Mouse (Mus musculus): ENCODE measurements around the gene Zar1l. TPM values are rescaled to one million over a fixed set of nuclear protein-coding genes. Genes with fewer than 3 reads are reported as not detected.

Zar1l gene
- total and polyA plus RNA-seq, 3 experiments, result not detected

DNA sequence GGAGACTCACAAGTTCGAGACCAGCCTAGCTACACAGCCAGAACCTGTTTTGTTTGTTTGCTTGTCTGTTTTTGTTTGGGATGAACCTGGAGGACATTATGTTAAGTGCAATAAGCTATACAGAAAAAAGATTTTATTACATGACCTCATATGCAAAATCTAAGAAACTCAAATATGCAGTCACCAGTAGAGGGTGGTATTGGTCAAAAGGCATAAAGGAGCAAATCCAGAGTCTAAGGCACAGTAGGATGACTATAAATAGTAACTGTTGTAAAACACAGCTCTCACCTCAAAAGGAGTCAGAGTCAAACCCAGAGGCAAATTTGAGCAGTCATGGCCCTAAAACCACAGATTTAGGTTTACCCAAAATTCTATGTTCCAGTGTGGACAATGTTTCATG is 1.6 kb upstream of the Zar1l start (continued):
- TF ChIP-seq PAX5 (IDR thresholded peaks at IDR 0.05; ENCODE audit: low read length) (no peak), HCFC1 (IDR thresholded peaks at IDR 0.05; ENCODE audit: low read depth, low read length) (no peak), CTCF (conservative IDR thresholded peaks at IDR 0.05 in 1 of 2, IDR thresholded peaks at IDR 0.05 in 1 of 2; ENCODE audit: low read depth in 2 of 2, low read length in 2 of 2) (peak in 1 of 2 experiments; percentile 70; a peak in 3 of 4 replicates)

DNA sequence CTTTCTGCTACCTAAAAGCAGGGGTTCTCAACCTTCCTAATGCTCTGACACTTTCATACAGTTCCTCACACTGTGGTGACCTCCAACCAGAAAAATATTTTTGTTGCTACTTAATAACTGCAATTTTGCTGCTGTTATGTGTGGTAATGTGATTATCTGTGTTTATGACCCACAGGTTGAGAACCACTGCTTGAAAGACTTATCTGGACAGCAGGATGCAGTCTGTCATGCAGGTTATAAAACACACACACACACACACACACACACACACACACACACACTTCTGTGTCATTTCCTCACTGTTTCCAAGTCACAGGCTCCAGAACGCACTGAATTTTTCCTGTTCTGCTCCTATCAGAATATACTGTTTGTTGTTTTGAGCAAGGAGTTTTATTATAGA is 3.9 kb downstream of the Zar1l start:
- DNase-seq (ENCODE audit: extremely low read depth), result no peak
- H3K79me2 ChIP-seq (replicated peaks; ENCODE audit: control insufficient read depth, extremely low read depth, insufficient read depth, poor library complexity, severe bottlenecking), result no peaks in the 10 kb centered on the region
- H3K27ac ChIP-seq (ENCODE audit: insufficient read depth, low read depth), result no peak overlapping the region
- in situ Hi-C loops (cut with MboI; ENCODE audit: low pct_ligation_motif_present, low pct_unique_long_range_greater_than_20kb, low sequenced_read_pairs) (no loop called here), dilution Hi-C loops (cut with MboI; ENCODE audit: extremely low pct_ligation_motif_present, extremely low pct_unique_long_range_greater_than_20kb, low sequenced_read_pairs) (no loop called here)
- H3K4me3 ChIP-seq (replicated peaks in 1 of 3; ENCODE audit: low read depth in 2 of 3, low read length in 2 of 3, poor library complexity in 1 of 3), result no peak overlapping the region
- no peaks in the 10 kb centered on the region for H3K4me1 ChIP-seq (ENCODE audit: control insufficient read depth in 1 of 2, insufficient read depth in 2 of 2)
- H3K4me2 ChIP-seq (ENCODE audit: insufficient read depth, low read depth, poor library complexity, severe bottlenecking), result no peak overlapping the region
- H3K36me3 ChIP-seq (replicated peaks in 1 of 2; ENCODE audit: control insufficient read depth in 1 of 2, insufficient read depth in 1 of 2, low read length in 1 of 2), result no peaks in the 10 kb centered on the region
- H3K9me3 ChIP-seq (replicated peaks; ENCODE audit: low read length), result peaks cover 3% of the 10 kb centered on the region
- H3K9ac ChIP-seq (ENCODE audit: insufficient read depth, low read depth), result no peak overlapping the region
- H3K27me3 ChIP-seq (replicated peaks), result no peaks in the 10 kb centered on the region
- TF ChIP-seq RCOR1 (conservative IDR thresholded peaks at IDR 0.05; ENCODE audit: low read depth, low read length) (no peak), GABPA (IDR thresholded peaks at IDR 0.05; ENCODE audit: insufficient replicate concordance, low read depth, low read length) (no peak), MAFK (IDR thresholded peaks at IDR 0.05; ENCODE audit: insufficient replicate concordance, low read length) (no peak), UBTF (IDR thresholded peaks at IDR 0.05; ENCODE audit: low read depth, low read length) (no peak), PAX5 (IDR thresholded peaks at IDR 0.05; ENCODE audit: low read length) (no peak), HCFC1 (IDR thresholded peaks at IDR 0.05; ENCODE audit: low read depth, low read length) (no peak), NRF1 (IDR thresholded peaks at IDR 0.05; ENCODE audit: low read depth, low read length) (no peak), ELF1 (IDR thresholded peaks at IDR 0.05; ENCODE audit: low read depth, low read length) (no peak), POLR2AphosphoS2 (IDR thresholded peaks at IDR 0.05; ENCODE audit: low read depth, low read length) (no peak), USF1 (IDR thresholded peaks at IDR 0.05; ENCODE audit: low read depth, low read length) (no peak), EP300 (IDR thresholded peaks at IDR 0.05; ENCODE audit: low read length) (no peak), TBP (conservative IDR thresholded peaks at IDR 0.05; ENCODE audit: low read depth, low read length) (no peak), ZC3H11A (IDR thresholded peaks at IDR 0.05; ENCODE audit: low read depth, low read length) (no peak), ETS1 (conservative IDR thresholded peaks at IDR 0.05; ENCODE audit: low read depth, low read length) (no peak), ZNF384 (IDR thresholded peaks at IDR 0.05; ENCODE audit: low read depth, low read length) (no peak), IRF4 (IDR thresholded peaks at IDR 0.05; ENCODE audit: low read depth, low read length) (no peak)

DNA sequence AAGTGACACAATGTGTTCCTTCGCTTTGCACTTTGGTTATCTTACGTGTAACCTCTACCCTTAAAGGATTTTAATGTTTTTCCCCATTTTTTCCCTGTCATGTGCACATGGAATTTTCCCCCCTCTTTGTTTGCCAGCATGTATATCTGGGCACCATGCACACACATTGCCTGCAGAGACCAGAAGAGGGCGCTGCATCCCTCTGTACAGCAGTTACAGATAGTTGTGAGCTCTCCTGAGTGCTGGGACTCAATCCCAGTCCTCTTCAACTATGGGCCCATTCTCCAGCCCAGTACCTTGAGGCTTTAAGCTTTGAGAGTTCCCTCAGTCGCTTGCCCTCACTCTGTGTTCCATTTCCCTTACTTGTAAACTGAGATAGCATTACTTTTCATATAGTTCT is 4.7 kb downstream of the Zar1l start:
- Histone ChIP-seq H3K36me3 (replicated peaks in 1 of 2; ENCODE audit: control insufficient read depth in 1 of 2, insufficient read depth in 1 of 2, low read length in 1 of 2) (no peaks in the 10 kb centered on the region), H3K79me2 (replicated peaks; ENCODE audit: control insufficient read depth, extremely low read depth, insufficient read depth, poor library complexity, severe bottlenecking) (no peaks in the 10 kb centered on the region), H3K4me3 (replicated peaks in 1 of 3; ENCODE audit: low read depth in 2 of 3, low read length in 2 of 3, poor library complexity in 1 of 3) (no peak overlapping the region), H3K9me3 (replicated peaks; ENCODE audit: low read length) (peaks cover 3% of the 10 kb centered on the region), H3K27me3 (replicated peaks) (no peaks in the 10 kb centered on the region), H3K9ac (ENCODE audit: insufficient read depth, low read depth) (no peak overlapping the region), H3K4me1 (ENCODE audit: control insufficient read depth in 1 of 2, insufficient read depth in 2 of 2) (no peaks in the 10 kb centered on the region), H3K27ac (ENCODE audit: insufficient read depth, low read depth) (no peak overlapping the region), H3K4me2 (ENCODE audit: insufficient read depth, low read depth, poor library complexity, severe bottlenecking) (no peak overlapping the region)
- in situ Hi-C loops (cut with MboI; ENCODE audit: low pct_ligation_motif_present, low pct_unique_long_range_greater_than_20kb, low sequenced_read_pairs), result no loop called here
- 0 out of 4 replicates have a peak, but pooled peaks of 1 of the 2 experiments have one; percentile 18 for TF ChIP-seq CTCF (conservative IDR thresholded peaks at IDR 0.05 in 1 of 2, IDR thresholded peaks at IDR 0.05 in 1 of 2; ENCODE audit: low read depth in 2 of 2, low read length in 2 of 2)
- TF ChIP-seq MAZ (IDR thresholded peaks at IDR 0.05; ENCODE audit: low read depth, low read length), result no peak
- dilution Hi-C loops (cut with MboI; ENCODE audit: extremely low pct_ligation_motif_present, extremely low pct_unique_long_range_greater_than_20kb, low sequenced_read_pairs), result no loop called here
- no peak for DNase-seq (ENCODE audit: extremely low read depth)

Measured in CH12.LX (cell line).